Mouse (Mus musculus): Measurements from ENCODE around the gene Tgfb3. TPM values are rescaled to one million over a fixed set of nuclear protein-coding genes. Genes with fewer than 3 reads are reported as not detected.

Tgfb3 gene
- polyA plus RNA-seq, 1 experiment from 2014 or later, result 7.7 TPM

DNA sequence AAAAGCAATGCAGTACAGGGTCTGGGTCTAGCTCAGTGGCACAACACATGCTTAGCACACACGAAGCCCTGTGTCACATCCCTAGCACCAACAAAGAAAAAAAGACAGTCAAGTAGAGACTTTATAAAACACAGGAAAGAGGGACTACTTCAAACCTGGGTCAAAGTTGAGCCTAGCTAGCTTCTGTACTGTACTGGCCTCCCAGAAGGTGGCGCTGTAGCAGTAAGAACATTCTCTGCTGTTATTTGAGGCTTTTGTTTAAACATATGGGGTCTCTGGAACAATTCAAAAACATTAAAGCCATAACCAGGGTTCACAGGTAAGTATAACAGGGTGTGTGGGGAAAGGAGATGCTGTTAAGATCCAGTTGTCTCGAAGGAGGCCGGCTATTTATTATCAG, 54.4 kb downstream of the Tgfb3 start:
- Histone ChIP-seq H3K4me2 (replicated peaks) (no peak overlapping the region), H3K9ac (replicated peaks) (no peak overlapping the region), H3K9me3 (no peaks in the 10 kb centered on the region), H3K4me3 (no peak overlapping the region), H3K4me1 (0 out of 2 replicates have a peak, but pooled peaks cover 3% of the 10 kb centered on the region), H3K36me3 (no peaks in the 10 kb centered on the region), H3K27me3 (no peaks in the 10 kb centered on the region), H3K27ac (replicated peaks) (no peak overlapping the region)
- WGBS, result 37% methylated on average over 4 of the region's 4 CpGs
- ATAC-seq (replicated peaks), result no peak

GRCm38 (mm10) chr12:86023081-86023871, 55.6 kb downstream of the Tgfb3 start:
- Histone ChIP-seq H3K36me3 (no peaks in the 10 kb centered on the region), H3K4me1 (0 out of 2 replicates have a peak, but pooled peaks cover 3% of the 10 kb centered on the region), H3K9me3 (no peaks in the 10 kb centered on the region), H3K4me2 (replicated peaks) (no peak overlapping the region), H3K4me3 (no peak overlapping the region), H3K27me3 (no peaks in the 10 kb centered on the region), H3K9ac (replicated peaks) (no peak overlapping the region), H3K27ac (replicated peaks) (no peak overlapping the region)
- no peak for ATAC-seq (replicated peaks)
- WGBS, result 86% methylated on average over 4 of the region's 4 CpGs

DNA sequence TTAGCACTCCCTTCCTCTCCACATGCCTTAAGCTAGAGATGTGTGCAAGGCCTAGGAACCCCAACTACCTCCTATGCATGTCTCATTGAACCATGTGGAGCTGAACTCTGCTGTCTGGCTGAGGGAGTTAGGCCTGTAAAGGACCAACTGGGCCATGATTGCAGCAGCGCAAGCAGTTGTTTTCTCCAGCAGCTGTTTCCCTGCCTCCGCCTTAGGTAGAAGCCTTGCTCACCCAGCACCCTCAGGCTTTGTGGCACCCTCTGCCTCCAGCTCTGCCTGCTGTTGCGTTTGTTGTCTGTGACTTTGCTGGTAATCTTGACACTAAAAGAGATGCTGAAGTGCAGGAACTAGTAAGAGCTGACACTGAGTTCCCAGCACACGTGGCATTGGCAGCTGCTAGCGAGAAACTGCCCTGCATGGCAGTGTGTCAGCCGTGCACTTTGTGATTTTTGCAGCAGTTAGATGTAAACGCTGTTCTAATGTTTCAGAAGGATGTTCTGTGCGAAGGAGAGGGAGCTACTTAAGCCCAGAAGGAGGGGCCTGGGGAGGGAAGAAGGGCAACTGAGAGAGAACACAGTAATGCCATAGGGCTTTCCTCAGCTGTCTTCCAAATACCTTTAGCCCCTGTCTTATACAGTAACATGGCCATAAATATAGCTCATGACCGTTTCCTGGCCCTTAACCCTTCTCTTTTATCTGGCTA, 56.4 kb downstream of the Tgfb3 start:
- WGBS, result 83% methylated on average over 9 of the region's 9 CpGs
- no peaks in the 10 kb centered on the region for H3K27me3 ChIP-seq
- H3K27ac ChIP-seq (replicated peaks), result no peak overlapping the region
- H3K36me3 ChIP-seq, result no peaks in the 10 kb centered on the region
- no peak for ATAC-seq (replicated peaks)
- H3K9ac ChIP-seq (replicated peaks), result no peak overlapping the region
- H3K9me3 ChIP-seq, result no peaks in the 10 kb centered on the region
- no peak overlapping the region for H3K4me3 ChIP-seq
- H3K4me2 ChIP-seq (replicated peaks), result no peak overlapping the region
- H3K4me1 ChIP-seq, result 0 out of 2 replicates have a peak, but pooled peaks cover 3% of the 10 kb centered on the region

DNA sequence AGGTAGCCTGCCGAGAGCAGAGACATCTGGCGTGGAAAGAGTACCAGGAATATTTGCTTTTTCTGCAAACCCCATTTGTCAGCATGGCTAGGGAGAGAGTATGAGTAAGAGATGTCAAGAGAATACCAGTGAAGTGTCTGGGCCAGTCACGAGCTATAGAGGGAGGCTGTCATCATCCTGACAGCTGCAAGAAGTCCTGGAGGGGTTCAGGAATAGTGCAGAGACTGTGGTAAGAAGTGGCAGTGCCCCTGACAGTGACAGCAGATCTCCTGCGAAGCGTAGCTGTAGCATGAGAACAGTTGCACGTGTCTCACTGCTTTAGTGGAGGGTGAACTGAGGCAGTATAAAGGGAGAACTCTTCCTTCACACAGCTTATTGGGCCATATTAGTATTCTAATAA, 57.3 kb downstream of the Tgfb3 start:
- Histone ChIP-seq H3K9me3 (no peaks in the 10 kb centered on the region), H3K9ac (replicated peaks) (no peak overlapping the region), H3K36me3 (no peaks in the 10 kb centered on the region), H3K27me3 (no peaks in the 10 kb centered on the region), H3K4me3 (no peak overlapping the region), H3K4me2 (replicated peaks) (no peak overlapping the region), H3K27ac (replicated peaks) (no peak overlapping the region), H3K4me1 (no peaks in the 10 kb centered on the region)
- ATAC-seq (replicated peaks), result no peak
- 83% methylated on average over 6 of the region's 6 CpGs for WGBS

- H3K4me3 ChIP-seq, result no peak overlapping the region
- no peaks in the 10 kb centered on the region for H3K4me1 ChIP-seq
- no peak for ATAC-seq (replicated peaks)
- WGBS, result 66% methylated on average over 5 of the region's 5 CpGs
- no peak overlapping the region for H3K9ac ChIP-seq (replicated peaks)
- H3K4me2 ChIP-seq (replicated peaks), result no peak overlapping the region
- no peaks in the 10 kb centered on the region for H3K9me3 ChIP-seq
- H3K36me3 ChIP-seq, result no peaks in the 10 kb centered on the region
- no peaks in the 10 kb centered on the region for H3K27me3 ChIP-seq
- no peak overlapping the region for H3K27ac ChIP-seq (replicated peaks)
Measured at GRCm38 (mm10) chr12:86017360-86017759, 61.5 kb downstream of the Tgfb3 start.

- Histone ChIP-seq H3K4me3 (no peak overlapping the region), H3K36me3 (no peaks in the 10 kb centered on the region), H3K4me2 (replicated peaks) (no peak overlapping the region), H3K9me3 (no peaks in the 10 kb centered on the region), H3K4me1 (no peaks in the 10 kb centered on the region), H3K27ac (replicated peaks) (no peak overlapping the region), H3K27me3 (no peaks in the 10 kb centered on the region), H3K9ac (replicated peaks) (no peak overlapping the region)
- ATAC-seq (replicated peaks), result no peak
- 69% methylated on average over 2 of the region's 2 CpGs for WGBS
Measured at GRCm38 (mm10) chr12:86015114-86015513, 63.7 kb downstream of the Tgfb3 start.

DNA sequence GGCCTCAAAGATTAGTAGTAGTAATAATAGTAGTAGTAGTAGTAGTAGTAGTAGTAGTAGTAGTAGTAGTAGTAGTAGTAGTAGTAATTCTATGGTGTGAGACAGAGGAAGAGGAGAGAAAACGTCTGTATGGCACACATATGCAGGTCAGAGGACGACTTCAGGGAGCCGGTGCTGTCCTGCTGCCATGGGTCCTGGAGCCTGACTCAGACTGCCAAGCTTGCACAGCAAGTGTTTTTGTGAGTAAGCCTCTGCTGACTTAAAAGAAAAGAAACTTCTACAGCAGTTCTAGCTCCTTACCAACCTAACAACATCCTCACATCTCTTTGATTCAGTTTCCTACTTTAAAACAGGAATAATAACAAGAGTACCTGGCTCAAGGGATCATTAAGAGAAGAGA, 64.2 kb downstream of the Tgfb3 start:
- H3K27me3 ChIP-seq, result no peaks in the 10 kb centered on the region
- no peak for ATAC-seq (replicated peaks)
- no peak overlapping the region for H3K27ac ChIP-seq (replicated peaks)
- no peaks in the 10 kb centered on the region for H3K9me3 ChIP-seq
- no peak overlapping the region for H3K4me2 ChIP-seq (replicated peaks)
- no peak overlapping the region for H3K9ac ChIP-seq (replicated peaks)
- no peak overlapping the region for H3K4me3 ChIP-seq
- 89% methylated on average over 3 of the region's 3 CpGs for WGBS
- H3K36me3 ChIP-seq, result no peaks in the 10 kb centered on the region
- no peaks in the 10 kb centered on the region for H3K4me1 ChIP-seq

DNA sequence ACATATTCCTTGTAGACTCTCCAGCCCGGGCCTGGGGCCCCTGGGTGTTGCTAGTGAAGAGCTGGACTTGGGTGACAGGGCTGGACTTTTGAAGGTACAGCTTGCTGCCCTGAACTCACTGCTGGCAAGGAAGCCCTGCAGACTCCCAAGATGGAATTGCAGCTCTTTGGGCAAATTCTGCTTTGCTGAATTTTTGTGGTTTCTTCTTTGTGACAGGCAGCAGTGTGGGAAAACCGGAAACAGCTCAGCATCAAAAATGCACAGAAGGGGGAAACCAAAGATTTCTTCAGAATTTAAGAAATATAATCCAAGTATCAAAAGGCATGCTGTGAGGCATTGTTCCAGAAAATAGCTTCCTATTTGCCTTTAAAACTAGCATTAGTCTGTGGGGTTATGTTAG, 64.7 kb downstream of the Tgfb3 start:
- H3K4me3 ChIP-seq, result no peak overlapping the region
- no peaks in the 10 kb centered on the region for H3K27me3 ChIP-seq
- H3K36me3 ChIP-seq, result no peaks in the 10 kb centered on the region
- ATAC-seq (replicated peaks), result no peak
- no peak overlapping the region for H3K4me2 ChIP-seq (replicated peaks)
- no peak overlapping the region for H3K9ac ChIP-seq (replicated peaks)
- H3K4me1 ChIP-seq, result no peaks in the 10 kb centered on the region
- 79% methylated on average over 2 of the region's 2 CpGs for WGBS
- no peaks in the 10 kb centered on the region for H3K9me3 ChIP-seq
- no peak overlapping the region for H3K27ac ChIP-seq (replicated peaks)

DNA sequence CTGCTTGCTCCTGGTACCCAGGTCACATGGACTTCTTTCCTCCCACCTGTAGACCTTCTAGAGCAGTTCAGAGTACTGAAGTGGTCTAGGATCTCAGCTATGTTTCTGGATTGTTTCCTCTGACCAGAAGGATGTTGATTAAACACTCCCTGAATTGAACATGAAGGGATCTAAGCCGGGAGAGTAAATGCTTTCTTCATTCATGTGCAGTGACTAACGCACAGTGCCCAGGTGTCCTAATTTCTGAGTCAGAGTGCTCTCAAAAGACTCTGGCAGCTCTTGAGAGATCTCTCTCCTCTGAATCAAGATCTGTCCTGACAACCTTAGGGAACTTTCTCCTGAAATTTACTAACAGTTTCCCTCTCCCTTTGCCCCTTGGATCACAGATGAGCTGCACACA, 66.6 kb downstream of the Tgfb3 start:
- WGBS, result 81% methylated on average over 2 of the region's 2 CpGs
- no peak overlapping the region for H3K4me3 ChIP-seq
- no peak overlapping the region for H3K27ac ChIP-seq (replicated peaks)
- no peak for ATAC-seq (replicated peaks)
- H3K27me3 ChIP-seq, result no peaks in the 10 kb centered on the region
- H3K9me3 ChIP-seq, result no peaks in the 10 kb centered on the region
- H3K36me3 ChIP-seq, result no peaks in the 10 kb centered on the region
- H3K9ac ChIP-seq (replicated peaks), result no peak overlapping the region
- peaks cover 11% of the 10 kb centered on the region for H3K4me1 ChIP-seq
- H3K4me2 ChIP-seq (replicated peaks), result no peak overlapping the region

DNA sequence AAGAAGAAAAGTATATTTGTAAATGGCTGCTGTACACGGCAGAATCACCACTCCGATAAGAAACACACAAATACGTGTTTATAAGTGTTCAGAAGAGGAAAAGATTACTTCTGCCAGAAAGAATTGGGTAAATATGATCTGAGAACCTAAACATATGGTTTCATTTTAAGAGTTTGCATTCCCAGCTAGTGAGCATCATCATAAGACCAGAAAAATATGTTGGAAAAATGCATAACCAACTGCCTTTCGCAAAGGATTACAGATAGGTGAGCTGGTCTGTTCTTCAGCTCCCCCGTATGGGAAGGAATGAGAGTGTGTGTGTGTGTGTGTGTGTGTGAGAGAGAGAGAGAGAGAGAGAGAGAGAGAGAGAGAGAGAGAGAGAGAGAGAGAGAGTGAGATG, 68.2 kb downstream of the Tgfb3 start:
- Histone ChIP-seq H3K27me3 (no peaks in the 10 kb centered on the region), H3K27ac (replicated peaks) (no peak overlapping the region), H3K9me3 (no peaks in the 10 kb centered on the region), H3K4me1 (peaks cover 11% of the 10 kb centered on the region), H3K36me3 (no peaks in the 10 kb centered on the region), H3K4me2 (replicated peaks) (no peak overlapping the region), H3K9ac (replicated peaks) (no peak overlapping the region), H3K4me3 (no peak overlapping the region)
- ATAC-seq (replicated peaks), result no peak
- 80% methylated on average over 5 of the region's 5 CpGs for WGBS

DNA sequence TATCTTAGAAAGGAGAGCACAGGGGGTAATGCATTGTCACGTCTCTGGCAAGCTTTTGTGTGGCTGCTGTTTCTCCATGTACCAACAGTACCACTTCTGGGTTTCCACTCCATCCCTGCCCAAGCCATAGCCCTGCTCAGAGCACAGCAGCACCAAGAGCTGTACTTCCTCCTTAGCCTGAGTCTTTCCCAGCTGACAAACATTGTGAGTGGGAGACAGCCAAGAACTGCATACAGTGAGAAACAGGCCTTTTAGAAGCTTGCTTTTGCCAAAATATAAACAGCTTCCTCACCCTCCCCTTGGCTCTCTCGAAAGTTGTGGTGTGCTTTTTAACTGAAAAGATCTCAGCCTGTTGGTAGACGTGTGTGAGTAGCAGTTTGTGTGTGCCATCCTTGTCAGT, 71.5 kb downstream of the Tgfb3 start:
- no peak for ATAC-seq (replicated peaks)
- Histone ChIP-seq H3K9me3 (no peaks in the 10 kb centered on the region), H3K4me1 (peaks cover 11% of the 10 kb centered on the region), H3K36me3 (no peaks in the 10 kb centered on the region), H3K4me3 (no peak overlapping the region), H3K9ac (replicated peaks) (no peak overlapping the region), H3K27ac (replicated peaks) (no peak overlapping the region), H3K27me3 (no peaks in the 10 kb centered on the region), H3K4me2 (replicated peaks) (no peak overlapping the region)
- 57% methylated on average over 3 of the region's 3 CpGs for WGBS
